Mouse (Mus musculus): Measurements from ENCODE around the gene Mzf1. TPM values are rescaled to one million over a fixed set of nuclear protein-coding genes. Genes with fewer than 3 reads are reported as not detected.
"Not testable (repeated sequence)": the region's sequence is repeated elsewhere in the genome, so short reads cannot be mapped to it uniquely, and the experiment has no call there.

Gene Mzf1
- total RNA-seq (2021) = 1 to 10 TPM; 1.2 TPM

DNA sequence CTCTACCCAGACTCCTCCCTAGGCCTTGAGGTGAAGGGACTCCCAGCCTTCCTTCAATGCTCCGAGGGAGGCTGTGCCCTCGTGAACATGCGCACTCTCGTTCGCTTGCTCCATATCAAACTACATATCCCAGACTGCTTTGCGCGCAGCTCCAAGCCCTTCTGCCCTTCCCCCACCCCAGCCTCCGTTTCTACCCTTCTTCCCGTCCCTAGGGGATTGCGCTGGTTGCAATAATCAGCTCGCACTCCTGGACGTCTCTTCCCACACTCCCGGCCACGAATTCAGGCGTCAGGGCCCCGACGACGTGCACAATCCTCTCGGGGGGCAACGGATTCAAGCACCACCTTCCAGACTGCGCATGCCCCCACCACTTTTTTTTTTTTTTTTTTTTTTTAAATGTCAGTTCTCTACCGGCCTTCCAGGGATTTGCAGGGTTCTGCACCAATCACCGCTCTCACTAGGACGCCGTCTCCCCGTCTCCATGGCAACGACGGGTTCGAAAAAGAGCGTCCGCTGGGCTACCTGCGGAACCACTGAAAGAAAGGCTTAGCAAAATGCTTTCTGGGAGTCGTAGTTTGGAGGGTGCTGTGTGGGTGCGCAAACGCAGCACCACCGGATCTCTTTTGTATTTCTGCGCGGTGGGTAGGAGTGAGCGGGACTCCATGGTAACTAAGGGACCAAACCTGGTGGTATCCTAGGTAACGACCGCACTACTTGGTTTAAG, at the start of gene Mzf1:
TSS of gene Mzf1 (minus strand) at position 478 of the 724 bp plus-strand sequence.
- peak; percentile 90 for DNase-seq

DNA sequence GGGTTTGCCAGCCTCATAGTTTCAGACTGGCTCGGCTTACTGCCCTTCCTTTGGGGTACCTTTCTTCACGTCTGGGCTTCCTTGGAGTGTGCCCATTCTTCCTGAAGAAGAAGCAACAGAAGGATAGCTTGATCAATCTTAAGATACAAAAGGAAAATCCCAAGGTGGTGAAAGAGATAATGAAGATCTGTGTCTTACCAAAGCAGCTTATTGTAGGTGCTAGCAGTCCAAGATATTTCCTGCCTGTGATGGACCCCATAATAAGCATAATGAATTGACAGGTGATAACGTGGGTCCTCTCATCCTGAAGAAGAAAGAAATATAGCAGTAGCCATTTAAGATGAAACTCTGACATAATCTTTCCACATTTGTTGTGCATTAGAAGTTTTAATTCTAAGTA, 40.5 kb upstream of the Mzf1 start, which contains the start of gene Vmn1r85:
TSS of gene Vmn1r85 (minus strand) at position 101 of the 400 bp plus-strand sequence.
- DNase-seq = no peak

DNA sequence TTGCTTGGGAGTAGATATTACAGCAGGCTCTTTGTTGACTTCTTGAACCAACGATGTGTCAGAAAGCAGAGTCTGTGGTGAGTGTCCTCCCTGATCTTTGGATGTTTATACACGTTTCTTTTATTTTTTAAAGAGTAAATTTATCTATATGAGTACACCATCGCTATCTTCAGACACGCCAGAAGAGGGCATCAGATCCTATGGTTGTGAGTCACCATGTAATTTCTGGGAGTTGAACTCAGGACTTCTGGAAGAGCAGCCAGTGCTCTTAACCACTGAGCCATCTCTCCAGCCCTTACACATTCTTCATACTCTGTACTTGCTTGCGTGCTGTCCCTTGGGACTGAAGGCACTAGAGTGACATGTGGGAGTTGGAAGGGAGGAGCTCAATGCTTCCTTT, 17.7 kb upstream of the Mzf1 start:
- no peak for DNase-seq

DNA sequence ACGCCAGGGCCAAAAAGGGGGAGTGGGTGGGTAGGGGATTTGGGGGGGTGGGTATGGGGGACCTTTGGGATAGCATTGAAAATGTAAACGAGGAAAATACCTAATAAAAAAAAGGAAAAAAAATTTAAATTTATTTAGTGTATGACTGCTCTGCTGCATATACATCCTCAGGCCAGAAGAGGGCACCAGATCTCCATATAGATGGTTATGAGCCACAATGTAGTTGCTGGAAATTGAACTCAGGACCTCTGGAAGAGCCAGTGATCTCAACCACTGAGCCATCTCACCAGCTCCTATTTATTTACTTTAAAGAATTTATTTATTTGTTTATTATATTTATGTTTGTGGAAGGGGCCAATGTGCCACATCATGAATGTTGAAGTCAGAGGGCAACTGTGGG, 8.8 kb upstream of the Mzf1 start:
- not testable (repeated sequence) for DNase-seq

DNA sequence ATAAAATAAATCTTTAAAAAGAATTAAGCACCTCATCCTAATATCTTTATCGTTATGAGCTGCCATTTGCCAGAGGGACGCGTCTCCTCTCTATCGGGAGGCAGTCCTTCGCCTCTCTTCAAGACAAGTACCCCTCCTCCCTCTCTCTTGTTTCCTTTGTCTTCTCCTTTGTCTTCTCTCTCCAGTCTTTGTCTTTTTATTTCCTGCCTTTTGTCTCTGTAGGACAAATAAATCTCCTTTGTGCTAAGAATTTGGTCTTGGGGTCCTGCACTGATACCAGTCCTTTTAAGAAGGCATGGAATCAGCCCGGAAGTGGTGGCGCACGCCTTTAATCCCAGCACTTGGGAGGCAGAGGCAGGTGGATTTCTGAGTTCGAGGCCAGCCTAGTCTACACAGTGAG, 5.0 kb upstream of the Mzf1 start:
- no peak for DNase-seq

DNA sequence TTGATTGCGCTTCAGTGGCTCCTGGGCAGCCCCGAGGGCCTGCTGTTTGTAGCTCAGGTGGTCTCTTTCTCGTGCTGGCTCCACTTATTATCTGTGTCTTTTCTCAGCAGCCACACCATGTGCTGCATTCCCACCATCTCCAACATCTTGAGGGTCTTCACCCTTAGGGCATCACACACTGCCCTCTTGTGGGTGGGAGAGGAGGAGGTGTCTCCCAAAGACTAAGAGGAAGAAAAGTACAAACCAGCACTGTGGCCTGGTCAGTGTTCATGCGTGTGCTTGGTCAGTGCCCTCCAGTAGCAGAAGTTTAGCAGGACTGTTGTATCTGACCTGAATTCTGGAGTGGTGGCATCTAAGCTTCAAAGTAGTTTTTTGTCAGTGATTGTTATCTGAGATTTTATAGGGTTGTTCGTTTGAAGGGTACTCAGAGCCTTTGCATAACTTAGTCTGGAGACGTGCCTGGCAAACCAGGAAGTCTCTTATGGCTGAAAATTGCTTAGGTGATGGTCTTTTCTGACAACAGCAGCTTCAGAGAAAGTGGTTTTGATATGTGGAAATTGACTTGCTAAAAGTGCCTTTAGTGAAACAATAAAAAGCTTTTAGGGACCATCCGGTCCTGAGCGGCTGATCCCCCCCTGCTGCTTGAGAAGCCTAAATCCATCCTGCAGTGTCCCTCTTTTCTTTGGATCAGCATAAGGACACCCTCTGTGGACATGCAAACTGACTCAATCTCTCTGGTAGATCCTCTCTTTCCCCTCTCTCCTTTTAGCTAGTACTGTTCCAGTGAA, 2.5 kb upstream of the Mzf1 start:
- no peak for DNase-seq

DNA sequence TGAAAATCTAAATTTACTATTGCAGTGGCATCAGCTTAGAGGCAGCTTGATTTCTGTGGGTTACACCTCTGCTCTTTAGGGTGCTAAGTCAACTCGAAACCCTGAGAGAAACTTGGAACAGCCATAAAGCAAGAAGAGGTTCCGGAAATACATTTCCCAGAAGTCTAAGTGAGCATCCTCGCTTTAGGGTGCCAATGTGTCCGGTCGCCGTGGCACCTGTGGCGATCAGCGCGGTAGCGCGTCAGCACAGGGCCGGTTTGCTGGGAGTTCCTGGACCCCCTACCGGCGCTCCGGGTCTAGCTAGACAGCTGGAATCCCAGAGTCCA, 640 bp downstream of the Mzf1 start:
- DNase-seq = no peak

DNA sequence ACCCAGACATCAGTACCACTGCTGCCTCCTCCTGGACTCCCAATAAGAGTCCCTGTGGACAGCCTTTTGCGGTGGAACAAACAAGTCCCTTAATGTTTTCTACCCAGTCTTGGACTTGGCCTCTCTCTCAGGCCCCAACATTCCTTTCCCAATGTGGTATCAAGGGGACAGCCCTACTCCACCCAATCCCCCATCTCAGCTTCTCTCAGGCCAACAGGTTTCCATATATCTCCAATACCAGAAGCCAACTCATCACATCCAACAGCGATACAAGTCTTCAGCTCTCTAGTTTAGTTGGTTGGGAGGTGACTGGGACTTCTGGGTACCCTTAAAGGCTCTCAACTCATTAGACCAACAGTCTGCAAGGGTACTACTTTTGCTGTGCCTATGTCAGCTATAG, 1.1 kb downstream of the Mzf1 start:
- no peak for DNase-seq

DNA sequence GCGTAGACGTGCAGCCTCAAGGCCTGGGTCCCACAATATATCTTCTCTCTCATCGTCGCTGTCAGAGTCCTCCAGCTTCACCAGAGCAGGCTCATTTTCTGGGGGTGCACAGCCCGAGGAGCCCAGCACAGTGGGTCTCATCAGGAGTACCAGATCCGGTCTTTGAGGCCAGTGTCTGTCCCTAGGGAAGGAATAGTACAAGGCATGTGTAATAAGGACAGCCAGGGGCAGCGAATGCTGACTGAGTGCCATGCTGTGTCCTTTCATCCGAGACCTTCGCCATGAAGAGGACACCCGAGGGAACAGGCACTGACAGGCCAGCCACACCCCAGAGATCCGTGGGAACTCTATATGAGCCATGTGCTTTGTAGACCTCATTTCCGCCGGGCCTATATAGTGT, 1.6 kb downstream of the Mzf1 start:
- DNase-seq = no peak

DNA sequence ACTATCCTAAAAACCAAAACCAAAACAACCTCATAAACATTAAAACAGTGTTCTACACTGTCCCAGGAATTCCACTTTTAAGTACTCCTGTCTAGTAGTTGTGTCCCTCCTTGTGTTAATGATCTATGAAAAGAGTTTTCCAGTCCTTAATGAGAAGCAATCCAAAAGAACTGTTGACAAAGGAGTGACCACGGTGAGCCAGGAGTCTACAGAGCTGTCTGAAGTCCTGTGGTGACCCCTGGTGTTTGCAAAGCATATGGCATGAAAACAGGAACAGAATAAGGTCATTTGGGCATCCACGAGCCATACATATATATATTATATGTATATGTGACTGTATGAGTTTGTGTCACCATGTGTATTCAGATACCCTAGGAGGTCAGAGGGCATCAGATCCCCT, 8.5 kb downstream of the Mzf1 start:
- DNase-seq = peak; percentile 80

DNA sequence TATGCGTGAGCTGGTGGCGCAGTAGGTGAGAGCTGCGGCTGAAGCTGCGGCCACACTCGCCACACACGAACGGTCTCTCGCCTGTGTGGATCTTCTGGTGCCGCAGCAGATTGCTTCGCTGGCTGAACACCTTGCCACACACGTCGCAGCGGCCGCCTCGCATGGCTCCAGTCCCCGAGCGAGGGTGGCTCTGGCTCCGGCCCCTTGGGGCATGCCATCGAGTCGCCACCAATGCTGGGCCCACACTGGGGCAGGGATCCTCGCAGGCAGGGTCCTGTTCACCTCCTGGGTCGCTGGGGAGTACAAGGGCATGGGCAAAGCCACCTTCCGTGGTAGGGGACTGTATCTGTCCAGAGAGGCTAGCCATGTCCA, 10.3 kb downstream of the Mzf1 start:
- no peak for DNase-seq

DNA sequence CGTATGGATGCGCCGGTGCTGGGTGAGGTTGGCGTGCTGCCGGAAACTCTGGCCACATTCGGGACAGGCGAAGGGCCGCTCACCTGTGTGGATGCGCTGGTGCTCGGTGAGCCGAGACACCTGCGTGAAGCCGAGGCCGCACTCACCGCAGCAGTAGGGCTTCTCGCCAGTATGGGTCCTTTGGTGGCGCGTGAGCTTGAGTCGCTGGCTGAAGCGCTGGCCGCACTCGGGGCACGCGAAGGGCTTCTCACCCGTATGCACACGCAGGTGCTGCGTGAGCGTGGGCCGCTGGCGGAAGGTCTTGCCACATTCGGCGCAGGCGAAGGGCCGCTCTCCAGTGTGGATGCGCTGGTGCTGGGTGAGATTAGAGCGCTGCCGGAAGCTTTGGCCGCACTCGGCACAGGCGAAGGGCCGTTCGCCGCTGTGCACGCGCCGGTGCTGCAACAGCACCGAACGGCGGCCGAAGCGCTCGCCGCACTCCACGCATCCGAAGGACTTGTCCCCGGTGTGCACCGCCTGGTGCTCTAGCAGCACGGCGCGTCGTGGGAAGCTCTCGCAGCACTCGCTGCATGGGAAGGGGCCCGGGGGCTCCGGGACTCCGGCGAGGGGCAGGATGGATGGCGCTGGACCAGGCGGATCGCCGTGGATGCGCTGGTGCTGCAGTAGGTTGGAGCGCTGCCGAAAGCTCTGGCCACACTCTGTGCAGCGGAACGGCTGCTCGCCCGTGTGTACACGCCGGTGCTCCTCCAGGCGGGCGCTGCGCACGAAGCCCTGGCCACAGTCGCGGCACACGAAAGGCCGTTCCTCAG, 10.9 kb downstream of the Mzf1 start:
- DNase-seq = peak; percentile 36

DNA sequence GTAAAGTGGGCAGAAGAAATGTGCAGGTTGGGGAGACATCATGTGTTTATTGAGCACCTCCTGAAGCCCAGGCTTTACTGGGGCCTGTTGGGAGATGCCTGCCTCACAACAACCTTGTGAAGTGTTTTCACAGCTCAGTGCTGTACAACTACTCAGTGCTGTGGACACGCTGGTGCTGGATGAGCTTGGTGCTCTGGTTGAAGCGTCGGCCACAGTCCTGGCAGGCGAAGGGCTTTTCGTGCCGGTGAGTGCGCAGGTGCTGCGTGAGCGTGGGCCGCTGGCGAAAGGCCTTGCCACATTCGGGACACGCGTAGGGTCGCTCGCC, 11.5 kb downstream of the Mzf1 start:
- no peak for DNase-seq

DNA sequence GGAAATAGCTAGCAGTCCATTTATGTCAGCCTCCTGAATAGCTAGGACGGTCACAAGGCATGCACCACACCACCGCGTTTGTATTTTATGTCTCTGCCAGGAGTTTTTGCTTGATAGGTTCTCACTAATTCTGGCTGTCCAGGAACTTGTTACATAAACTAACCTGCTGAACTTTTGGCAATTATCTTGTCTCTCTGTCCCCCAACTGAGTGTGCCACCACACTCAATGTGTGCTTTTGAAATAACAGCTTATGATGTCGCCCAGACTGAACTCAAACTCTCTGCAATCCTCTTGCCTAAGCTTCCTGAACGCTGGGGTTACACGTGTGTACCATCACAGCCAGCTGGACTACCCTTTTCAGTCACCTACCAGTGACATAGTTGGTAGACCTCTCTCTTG, 12.1 kb downstream of the Mzf1 start:
- DNase-seq = no peak

DNA sequence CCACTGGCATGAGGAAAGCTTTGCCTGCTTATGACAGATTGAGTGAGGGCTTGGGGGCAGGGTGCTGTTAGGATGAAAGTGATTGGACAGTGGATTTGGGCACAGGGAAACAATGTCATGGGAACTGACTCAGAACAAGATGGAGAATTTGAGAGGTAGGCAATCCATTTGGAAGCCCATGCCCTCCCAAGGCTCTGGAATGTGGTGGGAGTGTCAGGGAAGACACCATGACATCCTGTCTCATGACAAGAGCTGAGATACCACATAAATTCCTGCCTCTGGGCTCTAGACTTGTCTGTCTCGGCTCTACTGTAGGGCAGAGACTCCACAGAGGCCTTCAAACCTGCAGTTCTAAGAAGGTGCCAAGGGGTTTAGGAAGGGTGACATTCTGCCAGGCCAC, 13.3 kb downstream of the Mzf1 start:
- DNase-seq = no peak

DNA sequence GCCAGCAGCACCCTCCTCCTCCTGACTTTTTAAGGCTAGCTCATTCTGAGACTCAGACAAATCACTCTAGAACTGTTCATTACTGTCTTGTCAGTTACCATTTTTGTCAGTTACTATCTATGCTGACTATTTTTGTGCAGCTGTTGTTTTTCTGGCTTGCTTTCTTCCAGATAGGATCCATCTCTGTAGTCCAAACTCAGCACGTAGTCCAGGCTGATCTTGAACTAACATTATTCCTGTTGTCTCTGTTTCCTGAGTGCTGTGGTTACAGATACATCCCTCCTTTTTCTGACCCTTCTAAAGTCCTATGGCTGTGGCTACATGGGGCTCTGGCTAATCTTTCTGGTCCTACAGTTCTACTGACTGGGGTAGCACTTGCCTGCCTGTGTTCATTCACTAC, 15.4 kb downstream of the Mzf1 start:
- DNase-seq = no peak

DNA sequence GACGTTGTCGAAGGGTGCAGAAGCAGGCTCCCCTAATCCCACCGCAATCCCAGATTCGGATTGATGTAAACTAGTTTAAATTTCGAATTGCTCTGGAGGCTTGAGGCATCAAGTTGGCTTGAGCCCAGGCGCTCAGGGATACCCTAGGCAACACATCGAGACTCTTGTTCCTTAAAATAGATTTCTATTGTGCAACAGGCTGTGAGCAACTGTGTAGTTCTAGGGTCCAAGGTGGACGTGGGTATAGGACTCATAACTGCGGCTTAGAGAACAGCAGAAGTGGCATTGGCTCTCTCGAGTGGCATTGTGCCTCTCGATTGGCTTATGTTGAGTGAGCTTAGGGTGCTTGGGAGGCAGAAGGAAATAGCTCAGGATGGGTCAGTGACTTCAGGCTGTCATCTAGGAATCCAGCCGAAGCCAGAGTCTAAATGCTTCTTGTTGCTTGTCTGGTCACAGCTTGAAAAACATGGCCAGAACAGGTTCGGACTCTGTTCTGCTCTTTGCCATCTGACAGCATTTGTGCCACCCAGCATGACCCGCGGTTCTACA, 15.9 kb downstream of the Mzf1 start:
- no peak for DNase-seq

DNA sequence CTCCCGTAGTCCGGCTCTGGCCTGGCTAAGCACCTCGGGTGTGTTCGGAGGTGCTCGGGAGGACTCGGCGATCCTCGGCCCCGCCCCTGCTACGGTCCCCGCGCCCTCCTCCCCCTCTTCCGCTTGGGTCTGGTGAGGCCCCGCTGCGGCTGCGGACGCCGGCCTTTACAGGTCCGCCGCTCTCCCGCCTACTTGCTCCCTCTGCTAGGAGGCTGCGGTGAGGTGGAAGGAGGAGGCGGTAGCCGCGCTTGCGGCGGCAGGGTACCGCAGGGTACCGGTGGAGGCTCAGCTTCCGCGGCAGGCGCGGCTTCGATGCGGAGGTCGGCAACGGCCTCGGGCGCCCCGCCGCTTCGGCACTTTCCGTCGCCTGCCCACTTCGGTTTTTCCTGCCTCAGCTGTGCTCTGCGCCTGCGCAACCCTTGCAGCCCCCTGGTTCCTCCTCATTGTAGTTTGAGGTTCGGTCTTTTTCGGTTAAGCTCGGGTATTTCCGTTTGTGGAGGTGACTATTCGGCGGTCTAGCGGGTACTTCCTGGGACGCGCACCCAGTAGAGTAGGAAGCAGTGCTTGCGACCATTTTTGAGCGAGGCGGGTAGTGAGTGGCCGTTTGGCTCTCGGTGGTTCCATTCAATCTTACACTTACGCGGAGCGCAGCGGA, 16.5 kb downstream of the Mzf1 start, which contains the start of gene Ube2m:
TSS of gene Ube2m (minus strand) at position 375 of the 655 bp plus-strand sequence.
- peak; percentile 99 for DNase-seq

DNA sequence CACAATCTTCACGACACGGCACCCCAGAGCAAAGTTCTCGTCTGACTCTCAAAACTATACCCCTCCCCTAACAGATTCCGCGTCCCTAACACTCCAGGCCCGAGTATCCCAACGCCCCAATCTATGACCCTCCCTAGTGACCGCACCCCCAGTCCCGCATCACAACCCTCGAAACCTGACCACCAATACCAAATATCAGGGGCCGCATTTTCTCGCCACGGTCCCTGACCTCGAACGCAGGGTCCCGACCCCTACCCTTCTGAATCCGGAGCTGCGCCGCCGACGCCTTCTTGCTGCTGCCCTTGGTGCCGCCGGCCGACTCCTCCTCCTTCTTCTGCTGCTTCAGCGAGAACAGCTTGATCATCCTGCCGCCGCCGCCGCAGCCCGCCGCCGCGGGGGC, 17.2 kb downstream of the Mzf1 start:
- DNase-seq = no peak

DNA sequence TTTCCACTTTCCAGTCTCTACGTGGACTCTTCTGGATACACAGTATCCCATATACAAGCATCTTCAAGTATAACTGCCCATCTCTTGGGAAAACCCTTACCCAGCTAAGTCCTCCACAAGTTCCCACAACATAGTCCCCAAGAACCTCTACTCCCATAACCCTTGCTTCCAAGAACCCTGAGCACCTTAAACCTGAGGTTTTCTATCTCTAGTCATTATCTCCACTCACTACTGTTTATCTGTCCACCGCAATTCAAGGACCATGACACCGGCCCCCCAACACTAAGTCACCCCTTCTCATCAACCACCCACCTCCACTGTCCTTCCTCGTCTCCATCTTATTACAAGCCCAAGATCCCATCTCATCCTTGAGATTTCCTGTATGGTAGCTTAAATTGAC, 17.8 kb downstream of the Mzf1 start:
- DNase-seq = no peak

DNA sequence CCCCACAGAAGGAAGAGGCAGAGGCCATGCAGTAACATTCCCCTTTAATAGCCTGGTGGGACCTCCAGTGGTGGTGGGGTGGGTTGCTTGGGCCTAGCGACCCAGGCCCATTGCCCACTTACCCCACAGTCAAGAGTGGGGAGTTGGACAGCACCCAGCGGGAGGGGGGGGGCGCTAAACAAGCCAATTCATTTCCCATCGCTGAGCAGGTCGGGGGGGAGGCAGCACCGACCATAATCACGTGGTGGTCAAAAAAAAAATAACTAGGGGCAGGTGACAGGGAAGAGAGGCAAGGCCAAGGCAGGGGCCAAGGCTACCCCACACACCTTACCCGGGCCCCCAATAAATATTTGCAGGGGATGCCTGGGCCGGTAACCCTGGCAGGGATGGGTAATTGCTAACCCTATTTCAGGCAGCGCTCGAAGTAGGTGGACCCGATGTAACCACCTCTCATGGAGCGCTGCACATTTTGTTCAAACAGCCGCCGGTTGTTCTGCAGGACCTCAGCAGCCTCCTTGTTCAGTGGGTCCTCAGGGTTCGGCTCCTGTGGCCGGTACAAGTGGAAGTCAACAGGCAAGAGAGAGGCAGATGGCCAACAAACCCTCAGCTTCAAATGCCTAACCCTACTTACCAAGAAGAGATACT, 19.2 kb downstream of the Mzf1 start:
- DNase-seq = no peak

Data from heart, postnatal 4 days (tissue).